Mouse (Mus musculus) heart, postnatal 25 days (tissue): ENCODE data around the gene Zfp296. TPM values are rescaled to one million over a fixed set of nuclear protein-coding genes. Genes with fewer than 3 reads are reported as not detected.

Experiments used
- DNase-seq: peaks from one replicate; pipeline ENCODE4 v3.0.0; 2022; ENCODE audit warnings: low spot score
- intact Hi-C: fragments of 180-260 bp; cut with DNase I; formaldehyde crosslinking; loops from one replicate; pipeline ENCODE4 v1.15.1; 2025
- total RNA-seq, 2 experiments: library from RNA; stranded (reverse); gene quantifications; 2 replicates each; pipeline ENCODE4 v1.2.3; 2021

Zfp296 gene
- total RNA-seq, 2 experiments from 2014 or later, result 0.28 to 0.49 TPM

GRCm38 (mm10) chr7:19561765-19562642 is 15.1 kb upstream of the Zfp296 start:
- peak; percentile 78 for DNase-seq
- intact Hi-C loops, result loop anchor here (5.0 kb wide), 1 partner anchor 55 kb away; the partner anchor contains the start of genes Bloc1s3 and Trappc6a

GRCm38 (mm10) chr7:19562643-19563410 is 14.3 kb upstream of the Zfp296 start, which contains the start of gene Ppp1r37:
Gene Ppp1r37, minus strand, starts transcription at chr7:19563076.
- intact Hi-C loops, result loop anchor here (5.0 kb wide), 1 partner anchor 56 kb away; the partner anchor contains the start of genes Bloc1s3 and Trappc6a
- DNase-seq, result no peak

GRCm38 (mm10) chr7:19563884-19564283 is 13.2 kb upstream of the Zfp296 start:
- intact Hi-C loops, result loop anchor here (5.0 kb wide), 1 partner anchor 57 kb away; the partner anchor contains the start of genes Bloc1s3 and Trappc6a
- no peak for DNase-seq

- intact Hi-C loops, result loop anchor here (5.0 kb wide), 1 partner anchor 57 kb away; the partner anchor contains the start of genes Bloc1s3 and Trappc6a
- no peak for DNase-seq
These were observed 12.6 kb upstream of the Zfp296 start for GRCm38 (mm10) chr7:19564455-19564854.

- intact Hi-C loops, result no loop called here
These were observed 11.3 kb upstream of the Zfp296 start for GRCm38 (mm10) chr7:19565803-19566202.

GRCm38 (mm10) chr7:19567426-19567825 is 9.7 kb upstream of the Zfp296 start:
- DNase-seq, result no peak
- intact Hi-C loops, result no loop called here

More at GRCm38 (mm10) chr7:19565803-19566202, 11.3 kb upstream of the Zfp296 start:
- DNase-seq, result no peak

GRCm38 (mm10) chr7:19569647-19570046 is 7.4 kb upstream of the Zfp296 start:
- intact Hi-C loops, result loop anchor here (5.0 kb wide), 1 partner anchor 112 kb away; the partner anchor contains the start of gene Mark4
- DNase-seq, result no peak

GRCm38 (mm10) chr7:19572926-19573775 is 3.9 kb upstream of the Zfp296 start:
- intact Hi-C loops, result loop anchor here (2.0 to 5.0 kb wide), 2 partner anchors 66 to 116 kb away; partner anchors contain the start of gene Mark4
- DNase-seq, result peak; percentile 64

- no peak for DNase-seq
- intact Hi-C loops, result loop anchor here (2.0 to 5.0 kb wide), 2 partner anchors 67 to 116 kb away; partner anchors contain the start of gene Mark4
These were observed 3.3 kb upstream of the Zfp296 start for GRCm38 (mm10) chr7:19573776-19574140.

- intact Hi-C loops, result no loop called here
- no peak for DNase-seq
These were observed 1.5 kb upstream of the Zfp296 start for GRCm38 (mm10) chr7:19575559-19575958.

- DNase-seq, result no peak
- intact Hi-C loops, result no loop called here
These were observed 859 bp downstream of the Zfp296 start for GRCm38 (mm10) chr7:19577877-19578414.

- DNase-seq, result no peak
- intact Hi-C loops, result no loop called here
These were observed 1.3 kb downstream of the Zfp296 start for GRCm38 (mm10) chr7:19578436-19578835.

- DNase-seq, result no peak
- intact Hi-C loops, result no loop called here
These were observed 2.7 kb downstream of the Zfp296 start for GRCm38 (mm10) chr7:19579751-19580150.

- intact Hi-C loops, result no loop called here
- no peak for DNase-seq
These were observed 3.5 kb downstream of the Zfp296 start for GRCm38 (mm10) chr7:19580634-19581033.

- intact Hi-C loops, result no loop called here
- no peak for DNase-seq
These were observed 9.2 kb downstream of the Zfp296 start for GRCm38 (mm10) chr7:19586269-19586668.

- intact Hi-C loops, result no loop called here
- no peak for DNase-seq
These were observed 12.1 kb downstream of the Zfp296 start for GRCm38 (mm10) chr7:19589207-19589606.

- intact Hi-C loops, result no loop called here
- no peak for DNase-seq
These were observed 12.8 kb downstream of the Zfp296 start for GRCm38 (mm10) chr7:19589917-19590316.

- no peak for DNase-seq
- intact Hi-C loops, result no loop called here
These were observed 16.1 kb downstream of the Zfp296 start for GRCm38 (mm10) chr7:19593061-19593730.

GRCm38 (mm10) chr7:19600562-19600961 is 23.5 kb downstream of the Zfp296 start:
- DNase-seq, result no peak
- intact Hi-C loops, result no loop called here
